Mouse (Mus musculus): Measurements from ENCODE around the gene Asic5. TPM values are rescaled to one million over a fixed set of nuclear protein-coding genes. Genes with fewer than 3 reads are reported as not detected.

The Asic5 gene
- total RNA-seq, 1 experiment = not detected

DNA sequence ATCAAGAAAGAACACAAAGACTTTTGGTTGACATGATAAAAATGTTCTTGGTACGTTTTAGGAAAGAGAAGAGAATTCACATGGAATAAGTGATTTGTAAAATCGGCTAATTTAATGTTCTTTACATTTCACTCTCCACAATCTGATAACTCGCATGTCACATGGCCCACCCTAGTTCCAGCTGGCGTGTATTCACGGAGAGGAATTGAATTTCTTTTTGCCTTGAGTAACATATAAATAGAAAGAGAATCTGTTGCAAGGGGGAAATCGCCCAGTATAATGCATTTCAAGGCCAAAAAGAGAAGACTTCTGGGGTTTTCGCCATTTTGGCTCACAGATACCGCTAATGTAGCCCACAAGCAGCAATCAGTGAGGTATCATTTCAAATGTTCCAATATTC, 64.0 kb downstream of the Asic5 start:
- DNase-seq (ENCODE audit: low read depth, low spot score) = no peak
- TF ChIP-seq CHD2 (IDR thresholded peaks at IDR 0.05; ENCODE audit: low read depth, low read length) = no peak
- no peak for TF ChIP-seq ZNF384 (IDR thresholded peaks at IDR 0.05; ENCODE audit: low read depth, low read length)
- no peak for TF ChIP-seq ZC3H11A (IDR thresholded peaks at IDR 0.05; ENCODE audit: borderline replicate concordance, low read depth, low read length)
- TF ChIP-seq HCFC1 (IDR thresholded peaks at IDR 0.05; ENCODE audit: borderline replicate concordance, insufficient read depth, low read length) = no peak
- TF ChIP-seq MAFK (IDR thresholded peaks at IDR 0.05; ENCODE audit: insufficient read depth, low read depth, low read length) = no peak
- Histone ChIP-seq H3K4me1 (ENCODE audit: control insufficient read depth in 2 of 2, insufficient read depth in 2 of 2, low read length in 2 of 2, poor library complexity in 1 of 2) (no peaks in the 10 kb centered on the region), H3K36me3 (ENCODE audit: control insufficient read depth, insufficient read depth, low read length, poor library complexity, severe bottlenecking) (no peaks in the 10 kb centered on the region), H3K27ac (ENCODE audit: insufficient read depth, low read depth, low read length, poor library complexity, severe bottlenecking) (no peak overlapping the region), H3K4me3 (ENCODE audit: insufficient read depth in 1 of 2, low read depth in 1 of 2, low read length in 2 of 2, poor library complexity in 1 of 2, severe bottlenecking in 1 of 2) (no peak overlapping the region), H3K9me3 (ENCODE audit: control insufficient read depth, insufficient read depth, low read depth, low read length) (no peaks in the 10 kb centered on the region), H3K9ac (ENCODE audit: insufficient read depth, low read depth, low read length, poor library complexity, severe bottlenecking) (no peak overlapping the region)
- in situ Hi-C loops (cut with MboI; ENCODE audit: low sequenced_read_pairs in 2 of 2, unreplicated experiment in 2 of 2) = no loop called here

DNA sequence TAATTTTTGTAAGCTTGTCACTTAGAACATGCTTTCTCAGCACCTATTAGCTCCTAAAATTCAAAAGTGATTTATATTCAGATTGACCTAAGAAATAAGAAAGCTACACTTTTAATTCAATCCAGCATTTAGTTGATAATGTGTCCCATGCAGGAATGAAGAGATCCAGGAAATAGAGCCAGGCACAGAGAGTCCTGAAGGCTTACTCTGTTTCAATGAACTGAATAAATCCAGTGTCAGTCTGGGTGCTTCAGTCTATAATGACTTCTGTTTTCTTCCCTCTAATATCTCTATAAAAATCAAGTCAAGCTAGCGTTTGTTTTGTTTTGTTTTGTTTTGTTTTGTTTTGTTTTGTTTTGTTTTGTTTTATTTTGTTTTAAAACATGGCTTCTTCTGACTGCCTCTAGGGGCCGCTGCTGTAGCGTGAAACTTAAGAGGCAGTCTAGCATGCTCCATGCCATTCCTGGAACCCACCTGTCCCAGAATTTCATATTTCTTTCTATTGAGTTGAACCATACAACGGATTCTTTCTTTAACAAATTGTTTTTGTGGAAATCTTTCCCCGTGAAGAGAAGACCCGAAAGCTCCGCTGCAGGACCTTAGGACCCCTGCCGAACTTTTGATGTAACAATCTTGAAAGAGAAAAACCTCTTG, 65.1 kb downstream of the Asic5 start:
- H3K9me3 ChIP-seq (ENCODE audit: control insufficient read depth, insufficient read depth, low read depth, low read length) = no peaks in the 10 kb centered on the region
- H3K36me3 ChIP-seq (ENCODE audit: control insufficient read depth, insufficient read depth, low read length, poor library complexity, severe bottlenecking) = no peaks in the 10 kb centered on the region
- H3K4me1 ChIP-seq (ENCODE audit: control insufficient read depth in 2 of 2, insufficient read depth in 2 of 2, low read length in 2 of 2, poor library complexity in 1 of 2) = no peaks in the 10 kb centered on the region
- no peak overlapping the region for H3K27ac ChIP-seq (ENCODE audit: insufficient read depth, low read depth, low read length, poor library complexity, severe bottlenecking)
- no peak overlapping the region for H3K9ac ChIP-seq (ENCODE audit: insufficient read depth, low read depth, low read length, poor library complexity, severe bottlenecking)
- in situ Hi-C loops (cut with MboI; ENCODE audit: low sequenced_read_pairs in 2 of 2, unreplicated experiment in 2 of 2) = no loop called here
- DNase-seq (ENCODE audit: low read depth, low spot score) = peak; percentile 13
- H3K4me3 ChIP-seq (ENCODE audit: insufficient read depth in 1 of 2, low read depth in 1 of 2, low read length in 2 of 2, poor library complexity in 1 of 2, severe bottlenecking in 1 of 2) = no peak overlapping the region
- TF ChIP-seq ZNF384 (IDR thresholded peaks at IDR 0.05; ENCODE audit: low read depth, low read length) = no peak
- TF ChIP-seq ZC3H11A (IDR thresholded peaks at IDR 0.05; ENCODE audit: borderline replicate concordance, low read depth, low read length) = 0 out of 2 replicates have a peak, but pooled peaks have one; percentile 4
- no peak for TF ChIP-seq MAFK (IDR thresholded peaks at IDR 0.05; ENCODE audit: insufficient read depth, low read depth, low read length)
- TF ChIP-seq CHD2 (IDR thresholded peaks at IDR 0.05; ENCODE audit: low read depth, low read length) = no peak

DNA sequence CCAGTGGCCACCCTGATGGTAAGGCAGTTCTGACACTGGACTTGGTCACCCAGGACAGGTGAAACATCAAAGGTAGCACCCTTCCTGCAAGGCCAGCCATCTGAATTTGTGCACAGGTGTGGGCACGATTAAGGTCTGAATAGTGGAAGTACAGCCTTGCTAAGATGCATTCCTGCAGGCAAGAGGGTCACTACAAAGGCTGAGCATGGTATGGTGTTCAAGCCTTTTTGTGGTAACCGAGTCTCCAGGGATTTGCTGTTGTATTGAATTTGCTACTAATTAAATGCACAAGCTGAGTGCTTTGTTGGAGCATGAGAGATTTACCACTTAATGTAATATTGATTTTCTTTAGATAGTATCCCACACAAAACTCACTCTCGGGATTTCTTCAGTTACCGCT, 66.0 kb downstream of the Asic5 start:
- no peak overlapping the region for H3K27ac ChIP-seq (ENCODE audit: insufficient read depth, low read depth, low read length, poor library complexity, severe bottlenecking)
- no peaks in the 10 kb centered on the region for H3K36me3 ChIP-seq (ENCODE audit: control insufficient read depth, insufficient read depth, low read length, poor library complexity, severe bottlenecking)
- H3K9ac ChIP-seq (ENCODE audit: insufficient read depth, low read depth, low read length, poor library complexity, severe bottlenecking) = no peak overlapping the region
- H3K4me3 ChIP-seq (ENCODE audit: insufficient read depth in 1 of 2, low read depth in 1 of 2, low read length in 2 of 2, poor library complexity in 1 of 2, severe bottlenecking in 1 of 2) = no peak overlapping the region
- no peak for DNase-seq (ENCODE audit: low read depth, low spot score)
- H3K4me1 ChIP-seq (ENCODE audit: control insufficient read depth in 2 of 2, insufficient read depth in 2 of 2, low read length in 2 of 2, poor library complexity in 1 of 2) = no peaks in the 10 kb centered on the region
- in situ Hi-C loops (cut with MboI; ENCODE audit: low sequenced_read_pairs in 2 of 2, unreplicated experiment in 2 of 2) = no loop called here
- no peaks in the 10 kb centered on the region for H3K9me3 ChIP-seq (ENCODE audit: control insufficient read depth, insufficient read depth, low read depth, low read length)
- TF ChIP-seq MAFK (IDR thresholded peaks at IDR 0.05; ENCODE audit: insufficient read depth, low read depth, low read length) (no peak), HCFC1 (IDR thresholded peaks at IDR 0.05; ENCODE audit: borderline replicate concordance, insufficient read depth, low read length) (no peak), ZC3H11A (IDR thresholded peaks at IDR 0.05; ENCODE audit: borderline replicate concordance, low read depth, low read length) (no peak), ZNF384 (IDR thresholded peaks at IDR 0.05; ENCODE audit: low read depth, low read length) (no peak), CHD2 (IDR thresholded peaks at IDR 0.05; ENCODE audit: low read depth, low read length) (no peak)

DNA sequence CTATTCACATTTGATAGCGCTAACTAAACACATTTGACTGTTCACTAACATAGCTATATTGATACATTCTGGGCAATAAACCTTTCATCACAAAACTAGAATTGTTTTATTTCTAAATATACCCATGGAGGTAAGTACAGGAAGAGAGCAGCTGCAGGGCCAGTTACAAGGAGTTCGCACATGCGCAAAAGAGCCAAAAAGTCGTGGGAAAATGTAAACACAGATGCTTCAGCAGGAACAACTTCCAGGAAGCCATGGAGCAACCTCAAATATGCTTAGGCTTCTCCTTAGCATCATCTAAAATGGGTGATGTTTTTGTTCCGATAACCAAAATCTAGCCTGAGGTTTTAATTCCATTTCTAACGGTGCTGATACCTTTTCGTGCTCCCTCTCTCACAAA, 66.6 kb downstream of the Asic5 start:
- no peak overlapping the region for H3K4me3 ChIP-seq (ENCODE audit: insufficient read depth in 1 of 2, low read depth in 1 of 2, low read length in 2 of 2, poor library complexity in 1 of 2, severe bottlenecking in 1 of 2)

More for the DNA sequence above, 66.6 kb downstream of the Asic5 start:
- TF ChIP-seq ZNF384 (IDR thresholded peaks at IDR 0.05; ENCODE audit: low read depth, low read length) (no peak), HCFC1 (IDR thresholded peaks at IDR 0.05; ENCODE audit: borderline replicate concordance, insufficient read depth, low read length) (no peak), MAFK (IDR thresholded peaks at IDR 0.05; ENCODE audit: insufficient read depth, low read depth, low read length) (no peak), ZC3H11A (IDR thresholded peaks at IDR 0.05; ENCODE audit: borderline replicate concordance, low read depth, low read length) (no peak), CHD2 (IDR thresholded peaks at IDR 0.05; ENCODE audit: low read depth, low read length) (no peak)
- DNase-seq (ENCODE audit: low read depth, low spot score) = no peak
- in situ Hi-C loops (cut with MboI; ENCODE audit: low sequenced_read_pairs in 2 of 2, unreplicated experiment in 2 of 2) = no loop called here
- no peaks in the 10 kb centered on the region for H3K36me3 ChIP-seq (ENCODE audit: control insufficient read depth, insufficient read depth, low read length, poor library complexity, severe bottlenecking)
- no peak overlapping the region for H3K27ac ChIP-seq (ENCODE audit: insufficient read depth, low read depth, low read length, poor library complexity, severe bottlenecking)
- H3K9ac ChIP-seq (ENCODE audit: insufficient read depth, low read depth, low read length, poor library complexity, severe bottlenecking) = no peak overlapping the region
- H3K9me3 ChIP-seq (ENCODE audit: control insufficient read depth, insufficient read depth, low read depth, low read length) = no peaks in the 10 kb centered on the region
- no peaks in the 10 kb centered on the region for H3K4me1 ChIP-seq (ENCODE audit: control insufficient read depth in 2 of 2, insufficient read depth in 2 of 2, low read length in 2 of 2, poor library complexity in 1 of 2)

All from ES-E14 (cell line).